Mouse (Mus musculus): ENCODE measurements around the gene Rbm20.
A peak's percentile ranks its signal among the peaks of the same experiment; 100 is the strongest.

Gene Rbm20

GRCm38 (mm10) chr19:53877779-53878178 lies 200.7 kb downstream of the Rbm20 start:
- no peak for DNase-seq (ENCODE audit: low spot score)

DNA sequence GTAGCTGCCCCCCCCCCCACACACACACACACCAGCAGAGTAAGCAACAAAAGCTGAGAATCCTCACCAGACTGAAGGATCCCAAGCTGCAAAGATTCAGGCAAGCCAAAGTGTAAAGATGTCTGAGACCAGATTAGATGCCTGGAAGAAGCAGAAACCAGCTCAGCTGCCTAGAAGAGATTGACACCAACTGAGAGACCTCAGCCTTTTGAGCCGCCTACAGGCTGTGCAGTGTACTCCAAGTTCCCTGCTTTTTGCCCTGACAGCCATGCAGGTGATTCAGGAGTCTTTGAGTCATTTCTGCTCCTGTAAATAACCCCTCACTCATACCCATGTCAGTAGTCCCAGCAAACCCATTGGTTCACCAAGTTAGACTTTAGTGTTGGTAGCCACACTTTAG lies 203.4 kb downstream of the Rbm20 start:
- no peak for DNase-seq (ENCODE audit: low spot score)

- DNase-seq (ENCODE audit: low spot score) = no peak
Measured at GRCm38 (mm10) chr19:53881786-53882185, 204.7 kb downstream of the Rbm20 start.

GRCm38 (mm10) chr19:53885450-53885849 lies 208.3 kb downstream of the Rbm20 start:
- no peak for DNase-seq (ENCODE audit: low spot score)

GRCm38 (mm10) chr19:53886576-53887370 lies 209.7 kb downstream of the Rbm20 start:
- DNase-seq (ENCODE audit: low spot score) = no peak

DNA sequence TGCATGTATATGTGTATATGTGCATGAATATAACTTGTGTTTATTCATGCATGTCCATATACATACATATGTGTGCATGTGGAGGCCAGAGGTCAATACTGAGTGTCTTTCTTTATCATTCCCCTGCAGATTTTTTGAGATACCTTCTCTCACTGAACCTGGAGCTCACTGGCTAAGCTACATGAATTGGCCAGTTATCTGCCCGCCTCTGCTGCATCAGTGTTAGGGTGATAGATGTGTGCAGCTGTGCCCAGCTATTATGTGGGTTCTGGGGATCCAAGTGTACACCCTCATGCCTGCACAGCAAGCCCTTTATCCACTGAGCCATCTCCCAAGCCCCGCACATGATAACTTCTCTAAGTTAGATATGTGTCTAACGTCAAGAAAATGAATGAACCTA lies 210.7 kb downstream of the Rbm20 start:
- DNase-seq (ENCODE audit: low spot score) = no peak

DNA sequence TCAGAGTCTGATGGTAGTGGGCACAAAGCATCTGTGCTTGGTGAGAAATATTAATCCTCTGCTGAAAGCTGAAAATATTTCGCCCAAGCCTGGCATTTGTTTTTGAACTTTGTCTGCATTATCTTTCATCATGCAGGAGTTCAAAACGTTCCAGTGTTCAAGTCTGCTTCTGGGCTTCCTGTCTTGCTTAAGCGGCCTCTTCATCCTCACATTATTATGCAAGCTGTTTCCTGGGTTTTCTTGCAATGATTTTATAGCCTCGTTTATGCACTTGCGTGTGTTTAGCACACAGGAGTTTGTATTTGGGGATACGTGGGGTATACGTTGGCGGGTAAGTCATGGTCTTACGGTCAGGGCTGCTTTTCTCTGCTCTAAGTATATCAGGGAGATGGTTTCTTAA lies 211.2 kb downstream of the Rbm20 start:
- DNase-seq (ENCODE audit: low spot score) = no peak

DNA sequence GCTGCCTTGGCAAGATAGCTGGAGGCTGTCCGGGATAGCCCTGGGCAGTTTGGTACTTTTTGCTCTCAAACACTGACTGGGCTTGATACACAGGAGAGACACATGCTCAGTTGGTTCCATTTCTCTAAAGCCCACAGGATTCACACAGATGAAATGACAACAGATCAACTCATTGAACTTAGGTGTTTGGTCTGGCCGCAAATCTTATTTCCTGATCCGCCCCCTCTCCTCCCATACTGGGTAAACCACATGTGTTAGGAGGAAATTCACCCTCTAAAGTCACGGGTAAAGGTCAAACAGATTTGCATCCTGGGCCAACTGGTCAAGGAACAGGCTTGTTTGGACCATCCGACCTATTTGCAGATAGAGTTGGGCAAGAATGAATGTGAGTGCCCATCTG lies 212.4 kb downstream of the Rbm20 start:
- DNase-seq (ENCODE audit: low spot score) = no peak

GRCm38 (mm10) chr19:53890274-53890673 lies 213.2 kb downstream of the Rbm20 start:
- no peak for DNase-seq (ENCODE audit: low spot score)

- DNase-seq (ENCODE audit: low spot score) = no peak
Measured at GRCm38 (mm10) chr19:53890781-53891251, 213.7 kb downstream of the Rbm20 start.

- no peak for DNase-seq (ENCODE audit: low spot score)
Measured at GRCm38 (mm10) chr19:53891569-53891968, 214.5 kb downstream of the Rbm20 start.

DNA sequence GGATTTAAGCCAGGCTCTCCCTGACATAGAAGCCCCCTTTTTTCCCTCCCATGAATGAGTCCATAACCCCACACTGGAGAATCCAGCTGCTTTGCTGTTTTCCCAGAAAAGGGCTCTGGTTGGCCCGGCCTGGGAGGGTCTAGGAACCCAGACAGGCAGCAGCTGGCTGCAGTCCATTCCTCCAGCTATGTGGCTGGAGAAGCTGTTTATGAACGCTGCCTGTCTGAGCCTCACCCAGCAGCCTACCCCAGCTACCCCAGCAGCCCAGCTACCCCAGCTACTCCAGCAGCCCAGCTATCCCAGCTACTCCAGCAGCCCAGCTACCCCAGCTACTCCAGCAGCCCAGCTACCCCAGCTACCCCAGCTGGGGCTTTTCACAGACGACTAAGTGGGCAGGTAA lies 215.0 kb downstream of the Rbm20 start, which contains the start of gene Pdcd4:
Pdcd4 (plus strand) TSS at position 171 of the 400 bp plus-strand sequence.
- peak; percentile 29 for DNase-seq (ENCODE audit: low spot score)

DNA sequence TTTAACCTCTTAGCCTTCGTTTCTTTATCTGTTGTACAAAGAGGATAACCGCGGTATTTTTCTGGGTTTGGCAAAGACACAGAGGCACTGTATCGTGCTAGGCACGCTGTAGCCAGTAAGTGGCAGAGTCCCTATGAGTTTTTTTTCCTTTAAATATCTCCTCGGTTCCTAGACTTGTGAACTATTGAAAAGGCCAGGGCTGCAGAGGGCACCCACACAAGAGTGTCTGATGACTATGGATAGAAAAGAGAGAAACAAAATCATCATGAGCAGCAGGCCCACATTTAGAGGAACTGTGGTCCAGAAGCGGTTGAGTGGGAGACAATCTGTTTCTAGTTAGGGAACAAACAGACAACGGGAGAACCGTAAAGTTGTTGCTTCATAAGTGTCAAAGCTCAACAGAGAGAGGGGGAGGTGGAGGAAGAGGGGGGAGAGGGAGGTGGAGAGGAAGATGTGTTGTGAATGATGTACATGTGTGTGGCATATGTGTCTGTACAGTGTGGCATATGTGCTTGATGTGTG lies 215.8 kb downstream of the Rbm20 start:
- no peak for DNase-seq (ENCODE audit: low spot score)

DNA sequence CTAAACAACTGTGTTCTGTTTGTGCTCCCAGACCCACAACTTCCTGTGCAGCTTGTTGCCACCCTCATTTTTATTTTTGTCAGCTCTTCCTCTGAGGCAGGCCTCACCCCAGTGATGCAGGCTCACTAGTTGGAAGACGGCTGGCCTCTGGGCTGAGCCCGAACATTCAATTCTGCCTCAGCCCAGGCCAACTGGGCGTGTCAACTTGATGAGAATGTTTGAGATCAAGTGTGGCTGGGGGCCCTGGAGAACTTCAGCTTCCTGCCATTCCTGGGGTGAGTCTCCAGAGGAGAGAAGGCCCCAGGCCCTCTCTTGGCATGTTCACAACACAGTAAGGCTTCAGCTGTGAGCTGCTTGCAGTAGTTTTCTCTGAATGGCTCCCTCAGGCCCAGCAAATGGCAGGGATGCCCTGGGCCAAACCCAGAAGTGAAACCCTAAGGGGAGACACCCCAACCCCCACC lies 216.6 kb downstream of the Rbm20 start:
- DNase-seq (ENCODE audit: low spot score) = no peak

GRCm38 (mm10) chr19:53894538-53895121 lies 217.5 kb downstream of the Rbm20 start:
- DNase-seq (ENCODE audit: low spot score) = no peak

DNA sequence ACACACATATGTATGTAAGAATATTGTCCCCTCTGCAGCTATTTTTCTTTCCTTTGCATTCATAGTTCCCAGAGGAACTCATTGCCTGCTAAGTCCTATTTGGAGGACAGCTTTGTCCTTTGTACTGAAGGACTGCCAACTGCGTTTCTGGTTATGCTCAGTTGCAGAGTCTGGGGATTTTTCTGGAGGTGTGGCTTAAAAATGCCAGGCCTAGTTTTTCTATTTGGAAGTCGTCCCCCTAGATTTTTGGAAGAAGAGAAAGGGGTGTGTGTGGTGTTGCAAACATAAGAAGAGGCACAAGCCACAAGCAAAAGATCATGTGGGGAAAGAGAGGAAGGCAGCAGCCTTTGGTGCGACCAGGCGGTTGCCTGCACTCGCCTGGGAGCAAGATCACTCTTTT lies 220.9 kb downstream of the Rbm20 start:
- no peak for DNase-seq (ENCODE audit: low spot score)

DNA sequence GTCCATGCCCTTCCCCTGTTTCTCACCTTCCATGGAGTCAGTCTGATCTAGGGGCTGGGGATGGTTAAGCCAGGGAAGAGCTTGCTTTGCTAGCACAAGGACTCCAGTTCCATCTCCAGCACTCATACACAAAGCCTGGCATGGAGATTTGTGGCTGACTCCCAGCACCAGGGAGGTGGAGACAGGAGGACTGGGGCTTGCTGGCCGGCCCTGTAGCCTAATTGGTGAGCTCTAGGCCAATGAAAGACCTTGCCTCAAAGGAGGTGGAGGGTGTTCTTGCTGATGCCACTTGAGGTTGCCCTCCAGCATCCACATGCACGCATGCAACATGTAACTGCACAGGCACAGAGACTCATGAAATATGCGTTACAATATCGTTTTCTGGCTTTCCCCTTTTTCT lies 221.4 kb downstream of the Rbm20 start:
- DNase-seq (ENCODE audit: low spot score) = no peak

- no peak for DNase-seq (ENCODE audit: low spot score)
Measured at GRCm38 (mm10) chr19:53898970-53899900, 222.1 kb downstream of the Rbm20 start.

DNA sequence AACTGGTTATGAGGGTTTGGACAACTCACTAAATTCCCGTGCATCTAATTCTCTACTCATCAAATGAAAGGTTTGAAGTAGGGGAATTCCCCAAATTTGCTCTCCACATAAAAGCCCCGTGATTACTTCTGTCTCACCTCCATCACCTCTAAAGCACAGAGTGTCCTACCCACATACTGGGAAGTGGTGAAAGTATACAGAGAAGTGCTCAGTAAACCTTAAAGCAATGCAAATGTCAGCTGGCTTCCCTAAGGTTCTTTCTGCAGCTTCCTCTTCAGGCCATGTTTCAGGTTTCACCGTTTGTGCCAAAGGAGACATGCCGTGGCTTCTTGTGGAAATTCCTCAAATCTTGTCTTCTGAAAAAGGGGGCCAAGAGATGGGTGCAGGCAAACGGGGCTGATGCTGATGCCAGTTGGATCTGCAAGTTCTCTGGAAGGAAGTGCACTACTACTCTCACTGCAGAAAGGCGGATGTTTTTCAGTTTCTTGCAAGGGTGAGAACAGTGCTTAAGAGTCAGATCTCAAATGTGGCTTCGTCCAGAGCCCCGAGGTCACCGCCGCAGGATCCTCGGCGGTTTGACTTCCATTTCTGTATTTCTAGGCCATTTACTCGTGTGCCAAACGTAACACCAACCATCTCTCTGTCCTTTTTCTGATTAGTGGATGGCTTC lies 223.0 kb downstream of the Rbm20 start:
- DNase-seq (ENCODE audit: low spot score) = no peak

DNA sequence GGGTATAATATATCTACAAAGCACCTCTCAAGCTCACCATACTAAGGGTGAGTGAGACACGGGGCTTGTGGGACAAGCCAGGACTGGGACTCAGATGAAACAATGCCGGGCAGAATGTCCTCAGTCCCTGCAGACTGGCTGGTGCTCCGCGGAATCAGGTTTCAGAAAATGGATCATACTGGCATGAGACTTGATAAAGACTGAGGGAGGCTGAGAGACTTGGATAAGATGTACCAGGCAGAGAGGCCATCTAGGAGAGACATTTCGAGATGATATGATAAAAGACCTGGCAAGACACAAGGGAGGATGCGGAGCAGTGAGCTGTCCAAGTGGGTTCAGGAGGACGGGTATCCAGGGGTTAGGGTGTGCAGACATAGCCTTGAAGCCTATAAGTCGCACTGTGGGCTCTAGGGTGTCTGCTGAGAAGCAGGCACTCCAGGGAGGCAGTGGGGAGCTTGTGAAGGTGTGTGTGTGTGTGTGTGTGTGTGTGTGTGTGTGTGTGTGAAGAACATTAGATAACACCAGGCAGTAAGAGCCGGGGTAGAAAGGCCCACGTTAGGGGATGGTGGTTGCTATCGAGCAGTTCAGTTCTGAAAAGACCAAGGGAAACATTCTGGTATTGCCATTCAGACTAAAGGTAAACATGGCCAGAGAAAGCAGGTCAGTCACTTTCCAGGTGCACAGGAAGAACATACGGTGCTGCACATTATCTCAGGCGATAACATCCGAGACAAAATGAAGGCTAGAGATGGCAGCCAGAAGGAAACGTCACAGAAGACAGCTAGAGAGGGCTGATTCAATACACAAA lies 225.0 kb downstream of the Rbm20 start:
- DNase-seq (ENCODE audit: low spot score) = no peak
